Mouse (Mus musculus) neural tube, embryonic 10.5 days (tissue): Measurements from ENCODE around the gene Cd99l2.

ENCODE experiments used
- DNase-seq: peaks from one replicate; pipeline ENCODE4 v3.0.0-alpha.2; 2017; ENCODE audit warnings: low spot score; ENCODE audit errors: extremely low spot score

The Cd99l2 gene

DNA sequence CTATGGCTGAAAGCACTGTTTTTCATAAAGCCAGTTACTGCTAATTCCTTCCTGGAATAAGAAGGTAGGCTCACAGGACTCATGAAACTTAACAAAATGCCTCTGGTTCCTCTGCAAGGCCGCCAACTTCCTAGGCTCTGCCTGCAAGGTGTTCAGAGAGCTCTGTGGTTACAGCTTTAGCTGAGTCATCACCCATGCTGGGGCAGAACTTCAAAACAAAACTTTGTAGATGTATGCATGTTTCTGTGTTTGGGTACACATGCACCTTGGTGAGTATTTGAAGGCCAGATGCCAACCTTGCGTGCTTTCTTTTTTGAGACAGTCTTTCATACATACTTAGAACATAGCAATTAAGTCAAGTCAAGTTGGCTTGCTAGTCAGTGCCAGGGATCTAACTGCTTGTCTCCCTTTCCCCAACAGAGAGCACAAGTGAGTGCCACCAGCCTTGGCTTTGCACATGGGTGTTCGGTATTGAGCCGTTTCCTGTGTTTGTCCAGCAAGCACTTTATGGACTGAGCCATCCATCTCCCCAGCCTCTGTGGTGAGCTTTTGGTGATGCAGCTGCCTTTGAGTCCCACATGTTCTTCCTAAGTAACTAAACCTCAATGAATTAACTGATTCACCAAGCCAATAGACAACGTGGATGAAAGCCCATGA is 23.9 kb downstream of the Cd99l2 start:
- DNase-seq, result no peak

DNA sequence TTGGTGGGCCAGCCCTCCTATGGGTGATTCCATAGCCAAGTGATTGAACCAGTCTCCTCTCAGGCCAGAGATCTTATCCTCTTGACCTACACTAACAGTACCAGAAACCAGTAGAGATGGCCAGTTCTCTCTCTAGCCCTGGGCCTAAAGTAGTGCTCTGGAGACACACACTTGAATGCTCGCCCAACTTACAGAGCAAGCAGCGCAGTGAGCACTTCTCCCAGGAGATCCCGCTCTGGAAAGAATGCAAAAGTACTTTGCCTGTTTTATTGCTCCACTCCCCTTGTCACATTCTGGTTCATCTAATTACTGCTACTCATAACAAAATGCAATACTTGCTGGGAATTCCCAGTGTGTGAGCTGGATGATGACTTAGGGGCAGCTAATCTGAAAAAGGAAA is 25.2 kb downstream of the Cd99l2 start:
- DNase-seq, result no peak

DNA sequence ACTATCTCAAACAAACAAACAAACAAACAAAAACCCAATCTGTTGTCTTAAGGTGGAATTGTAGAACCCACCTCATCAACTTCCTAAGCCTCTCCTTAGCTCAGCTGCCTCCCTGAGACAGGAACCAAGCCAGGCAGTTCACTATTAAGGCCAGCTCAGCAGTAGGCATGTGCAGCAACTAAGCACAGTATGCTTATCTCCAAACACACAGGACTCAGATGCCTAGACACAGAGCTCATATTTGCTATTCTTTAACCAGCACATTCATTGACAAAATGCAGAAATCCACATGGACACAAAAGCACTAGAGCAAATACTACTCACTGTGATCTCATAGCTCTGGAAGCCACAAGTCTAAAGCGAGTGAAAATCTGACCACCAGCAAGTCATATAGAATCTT is 27.2 kb downstream of the Cd99l2 start:
- no peak for DNase-seq

DNA sequence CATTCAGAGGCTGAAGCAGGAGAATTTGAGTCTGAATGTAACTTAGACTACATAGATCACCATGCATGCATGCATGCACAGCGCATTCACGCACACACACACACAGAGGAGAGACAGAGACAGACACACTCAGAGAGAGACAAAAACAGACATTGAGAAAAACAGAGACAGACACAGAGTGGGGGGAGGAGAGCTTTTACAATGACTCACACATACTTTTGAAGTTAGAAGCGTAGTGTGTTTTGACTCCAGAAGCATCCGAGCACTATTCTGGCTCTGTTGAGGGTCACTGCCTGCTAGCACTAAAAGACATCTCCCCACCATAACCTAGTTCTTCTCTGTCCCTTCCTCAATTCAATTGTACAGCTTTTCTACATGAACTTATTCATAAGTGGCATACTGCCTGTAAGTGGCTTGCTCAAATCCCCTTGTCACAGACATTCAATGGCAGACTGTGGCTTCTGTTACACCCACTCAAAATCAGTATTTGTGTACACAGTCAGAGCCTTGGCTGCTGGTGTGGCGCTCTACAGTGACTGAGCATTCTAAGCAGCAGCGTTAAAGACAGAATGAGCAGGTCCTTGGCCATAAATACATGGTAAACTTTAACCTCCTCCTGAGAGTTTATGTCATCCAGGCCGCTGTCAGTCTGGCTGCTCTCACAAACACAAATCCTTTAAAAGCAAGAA is 28.4 kb downstream of the Cd99l2 start:
- DNase-seq, result no peak

DNA sequence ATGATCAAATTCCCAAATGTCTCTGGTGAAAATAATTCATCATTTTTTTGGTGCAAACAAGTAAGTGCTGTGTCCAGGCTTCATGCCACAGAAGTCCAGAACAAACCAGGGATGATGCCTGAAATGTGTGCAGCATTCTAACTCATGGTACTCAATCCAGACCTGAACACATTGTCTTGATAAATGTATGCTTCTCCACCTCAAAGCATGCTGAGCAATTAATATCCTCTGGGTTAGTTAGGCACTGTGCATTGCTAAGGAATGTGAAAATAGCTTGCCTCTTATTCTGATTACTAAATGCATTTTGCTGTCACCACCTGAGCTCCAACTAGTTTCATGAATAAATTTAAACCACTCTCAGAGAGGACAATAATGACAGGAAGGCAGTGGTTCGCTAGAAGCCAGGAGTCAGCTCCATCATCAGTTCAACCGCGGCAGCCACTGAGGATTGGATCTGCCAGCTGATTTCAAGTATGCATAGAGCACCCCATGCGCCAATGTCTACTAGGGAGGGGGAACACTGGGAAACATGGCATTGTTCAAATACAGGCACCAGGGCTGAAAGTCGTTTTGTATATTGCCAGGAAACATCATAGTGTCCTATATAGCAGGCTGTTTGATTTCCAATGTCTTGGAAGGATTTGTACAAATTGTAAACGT is 36.4 kb downstream of the Cd99l2 start:
- DNase-seq, result no peak

DNA sequence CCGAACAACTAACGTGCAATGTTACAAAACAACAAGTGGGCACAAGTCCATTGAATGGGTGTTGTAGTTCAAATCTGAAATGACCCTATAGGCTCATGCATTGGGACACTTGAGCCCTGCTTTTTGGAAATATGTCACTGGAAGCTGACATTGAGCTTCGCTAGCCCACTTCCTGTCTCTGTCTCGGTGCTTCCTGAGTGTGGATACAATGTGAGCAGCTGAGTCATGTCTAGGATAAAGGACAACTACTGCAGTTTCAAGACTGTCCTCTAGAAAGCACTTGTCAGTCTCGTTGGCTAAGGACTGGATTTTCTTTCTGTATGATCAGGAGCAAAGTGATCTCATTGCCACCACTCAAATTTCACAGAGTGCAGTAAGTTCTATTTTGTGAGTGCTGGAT is 49.7 kb downstream of the Cd99l2 start:
- DNase-seq, result no peak

DNA sequence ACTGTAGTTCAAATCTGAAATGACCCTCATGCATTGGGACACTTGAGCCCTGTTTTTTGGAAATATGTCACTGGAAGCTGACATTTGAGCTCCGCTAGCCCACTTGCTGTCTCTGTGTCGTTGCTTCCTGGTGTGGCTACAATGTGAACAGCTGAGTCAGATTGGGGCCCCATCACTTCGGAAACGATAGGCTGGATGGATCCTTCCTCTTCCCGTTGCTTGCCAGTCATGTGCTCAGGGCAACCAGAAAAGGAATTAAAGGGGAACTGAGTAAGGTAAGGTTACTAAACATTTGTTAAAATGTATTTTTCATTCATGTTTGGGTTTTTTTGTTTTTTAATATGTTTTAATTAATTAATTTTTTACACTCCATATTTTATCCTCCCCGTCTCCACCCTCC is 53.2 kb downstream of the Cd99l2 start:
- no peak for DNase-seq

DNA sequence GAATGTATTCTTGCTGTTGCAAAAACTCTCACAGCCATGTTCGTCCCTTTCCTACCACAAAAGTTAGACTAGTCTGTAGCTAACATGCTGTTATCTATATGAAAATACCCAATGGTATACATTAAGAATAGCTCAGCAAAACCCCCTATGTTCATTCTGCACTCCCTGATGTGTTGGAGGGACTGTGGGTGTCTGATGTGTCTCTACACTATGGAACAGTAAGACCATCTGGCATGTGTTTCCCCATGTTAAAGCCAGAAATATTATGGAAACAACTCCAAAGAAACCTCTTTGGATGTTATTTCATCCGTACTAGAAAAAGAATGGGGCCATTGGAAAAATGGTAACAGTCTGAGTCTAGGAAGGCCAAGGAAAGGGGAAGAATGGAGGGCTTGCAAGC is 57.1 kb downstream of the Cd99l2 start:
- DNase-seq, result no peak

DNA sequence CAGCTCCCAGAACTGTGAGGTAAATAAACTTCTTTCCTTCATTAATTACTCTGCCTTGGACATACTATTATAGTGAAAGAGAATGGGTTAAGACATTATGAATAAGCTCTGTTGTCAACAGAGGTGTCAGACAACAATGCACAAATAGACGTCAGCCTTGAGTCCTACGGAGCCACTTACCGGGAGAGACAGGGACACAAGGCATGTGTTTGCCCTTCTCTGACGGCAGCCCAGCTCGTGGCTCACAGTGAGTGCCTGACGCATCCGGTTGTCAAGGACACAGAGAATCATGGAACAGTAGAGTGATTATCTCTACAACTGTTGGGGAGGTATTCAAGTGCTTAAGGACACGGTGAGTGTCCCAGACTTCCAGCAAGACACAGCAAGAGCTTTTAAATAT is 57.8 kb downstream of the Cd99l2 start:
- no peak for DNase-seq

DNA sequence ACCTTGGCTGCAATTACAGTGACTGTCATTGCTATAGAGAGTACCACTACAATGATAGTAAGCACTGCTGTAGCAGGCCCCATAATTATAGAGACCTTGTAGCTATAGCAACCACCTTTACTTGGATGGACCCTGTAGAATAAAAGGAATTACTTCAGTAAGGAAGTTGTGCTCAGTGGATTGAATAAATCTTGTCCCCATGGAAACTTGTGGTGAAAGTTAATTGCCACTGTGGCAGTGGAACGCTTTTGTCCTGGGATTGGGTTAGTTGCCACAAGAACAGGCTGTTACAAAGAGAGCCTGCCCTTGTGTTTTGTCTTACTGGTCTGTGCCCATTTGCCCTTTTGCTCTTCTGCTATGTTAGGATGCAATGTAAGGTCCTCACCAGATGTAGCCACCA is 58.2 kb downstream of the Cd99l2 start:
- no peak for DNase-seq

DNA sequence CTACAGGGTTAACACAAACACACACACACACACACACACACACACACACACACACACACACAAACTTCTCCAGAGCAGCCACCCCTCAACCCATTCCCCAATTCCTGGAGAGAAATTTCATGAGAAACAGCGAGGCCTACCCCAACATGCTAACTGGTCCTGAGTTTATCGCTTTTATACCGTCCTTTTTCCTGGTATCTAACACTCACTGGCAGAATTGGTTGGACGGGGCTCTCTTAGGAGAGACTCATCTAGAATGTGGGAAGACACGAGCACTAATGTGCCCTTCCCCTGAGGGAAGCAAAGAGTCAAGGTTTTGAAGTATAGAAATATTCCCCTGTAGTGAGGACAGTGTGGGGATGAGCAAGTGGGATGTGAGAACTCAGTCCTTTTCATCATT is 61.7 kb downstream of the Cd99l2 start:
- DNase-seq, result no peak

DNA sequence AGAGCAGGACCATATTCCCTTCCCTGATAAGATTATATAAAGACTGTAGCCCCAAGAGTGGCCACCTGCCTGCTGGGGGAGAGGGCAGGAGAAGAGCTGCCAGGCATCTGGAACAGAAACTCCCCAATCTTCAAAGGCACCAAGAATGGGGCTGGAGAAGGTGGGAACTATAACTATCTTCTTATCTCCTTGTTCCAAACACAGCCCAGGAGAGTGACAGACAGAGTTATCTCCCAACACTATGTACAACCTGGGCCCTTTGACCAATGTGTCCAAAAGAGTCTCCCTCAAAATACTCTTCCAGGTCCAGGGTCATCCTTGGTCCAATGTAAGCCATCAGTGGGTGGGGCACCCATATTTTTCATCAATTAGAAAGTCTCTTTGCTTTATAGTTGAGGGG is 65.2 kb downstream of the Cd99l2 start:
- no peak for DNase-seq

DNA sequence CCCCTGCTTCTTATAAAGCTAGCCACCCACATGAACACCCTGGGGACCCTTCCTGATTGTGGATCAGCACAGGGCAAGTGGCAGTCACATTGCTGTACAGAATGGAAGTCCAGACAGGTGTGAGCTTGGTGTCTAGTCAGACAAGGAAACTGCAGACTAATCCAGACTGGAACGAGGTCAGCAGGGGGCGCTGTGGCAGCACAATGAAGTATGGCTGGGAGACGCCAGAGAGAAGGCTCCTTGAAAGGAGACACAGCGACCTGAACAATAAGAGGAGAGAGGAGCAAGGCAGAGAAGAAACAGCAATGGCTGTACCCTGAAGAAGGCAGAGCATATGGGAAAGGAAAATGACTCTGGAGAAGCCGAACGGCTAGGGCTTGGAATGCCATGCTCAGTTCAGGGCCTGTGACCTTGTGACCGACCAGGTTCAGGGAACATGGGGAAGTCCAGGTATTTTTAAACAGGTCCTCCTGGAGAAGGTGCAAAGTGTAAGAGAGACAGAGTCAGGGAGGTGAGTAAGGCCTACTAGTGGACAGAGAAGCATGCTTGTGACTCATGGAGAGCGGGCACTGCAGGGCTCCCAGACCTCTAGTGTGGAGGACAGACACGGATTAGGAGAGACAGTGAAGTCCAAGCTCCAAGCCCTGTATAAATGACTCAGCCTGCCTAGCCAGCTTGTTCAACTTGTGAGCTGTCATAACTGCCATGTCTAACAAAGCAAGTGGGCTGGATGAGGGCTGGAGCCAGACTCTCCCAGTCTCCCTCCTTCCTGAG is 66.7 kb downstream of the Cd99l2 start:
- DNase-seq, result peak; percentile 72

DNA sequence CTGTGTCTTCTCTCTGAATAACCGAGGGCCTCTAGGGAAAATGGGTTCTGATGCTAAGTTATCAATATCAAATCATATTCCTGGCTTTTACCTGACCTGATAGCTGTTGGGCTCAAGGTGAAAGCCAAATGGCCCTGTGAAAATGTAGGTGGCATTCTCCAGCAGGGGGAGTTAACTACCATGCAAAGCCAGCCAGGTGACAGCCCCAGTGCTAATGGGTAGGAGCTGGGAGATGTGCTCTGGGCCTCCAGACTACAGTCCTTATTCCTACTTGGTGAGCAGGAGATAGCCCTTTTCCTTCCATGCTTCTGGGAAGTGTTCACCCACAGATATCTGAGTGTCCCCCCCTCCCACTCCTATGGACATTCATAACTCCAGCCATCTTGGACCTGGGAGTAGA is 67.8 kb downstream of the Cd99l2 start:
- DNase-seq, result no peak

DNA sequence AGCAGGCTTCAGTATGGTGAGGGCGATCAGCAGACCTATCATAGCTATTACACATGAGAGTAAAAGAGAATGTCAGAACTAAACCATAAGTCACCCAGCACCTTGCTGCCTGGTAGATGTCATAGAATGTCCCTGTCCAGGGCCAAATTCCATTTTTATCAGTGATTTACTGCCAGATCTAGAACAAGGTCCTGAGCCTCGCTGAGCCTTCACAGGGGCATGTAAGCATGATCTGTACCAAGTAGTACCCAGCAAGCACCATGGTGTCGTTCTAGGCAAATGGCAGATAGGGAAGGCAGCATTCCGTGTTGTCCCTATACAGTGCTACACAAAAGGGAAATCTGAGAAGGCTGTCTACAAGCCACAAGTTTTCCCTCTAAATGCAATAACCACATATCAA is 79.0 kb downstream of the Cd99l2 start:
- DNase-seq, result no peak

DNA sequence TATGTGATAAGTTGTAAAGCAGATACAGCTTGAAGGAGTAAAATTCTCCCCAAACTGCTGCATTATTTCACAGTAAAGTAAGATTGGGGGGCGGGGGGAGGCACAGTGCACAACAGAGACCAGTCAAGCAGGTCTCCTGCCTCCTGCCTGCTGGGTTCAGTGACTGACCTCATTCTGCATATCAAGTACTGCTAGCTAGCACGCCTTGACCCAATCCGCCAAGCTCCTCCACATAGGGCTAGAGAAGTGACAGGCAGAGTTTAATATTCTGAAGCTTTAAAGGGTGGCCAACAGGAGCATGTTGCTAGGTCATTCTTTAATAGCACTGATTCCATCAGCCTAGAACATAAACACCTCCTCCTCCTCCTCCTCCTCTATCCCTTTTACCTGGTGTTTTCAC is 79.9 kb downstream of the Cd99l2 start:
- DNase-seq, result no peak

DNA sequence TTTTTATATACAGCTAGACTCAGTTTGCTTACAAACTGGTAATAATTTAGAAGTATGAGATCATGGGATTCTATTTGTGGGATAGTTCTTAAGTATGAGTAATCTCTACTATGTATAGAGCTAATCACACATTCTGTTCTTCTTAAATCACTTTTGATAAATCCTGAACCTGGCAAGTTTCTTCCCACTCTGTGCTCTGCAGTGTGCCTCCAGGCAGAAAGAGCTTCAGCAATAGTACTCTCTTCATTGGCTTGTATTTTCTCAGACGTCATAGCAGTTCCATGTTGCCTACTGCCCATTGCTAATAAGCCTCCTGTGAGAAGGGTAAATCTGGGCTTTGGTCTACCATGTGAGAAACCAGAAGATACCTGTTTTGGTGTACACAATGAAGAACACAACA is 84.3 kb downstream of the Cd99l2 start:
- DNase-seq, result no peak

DNA sequence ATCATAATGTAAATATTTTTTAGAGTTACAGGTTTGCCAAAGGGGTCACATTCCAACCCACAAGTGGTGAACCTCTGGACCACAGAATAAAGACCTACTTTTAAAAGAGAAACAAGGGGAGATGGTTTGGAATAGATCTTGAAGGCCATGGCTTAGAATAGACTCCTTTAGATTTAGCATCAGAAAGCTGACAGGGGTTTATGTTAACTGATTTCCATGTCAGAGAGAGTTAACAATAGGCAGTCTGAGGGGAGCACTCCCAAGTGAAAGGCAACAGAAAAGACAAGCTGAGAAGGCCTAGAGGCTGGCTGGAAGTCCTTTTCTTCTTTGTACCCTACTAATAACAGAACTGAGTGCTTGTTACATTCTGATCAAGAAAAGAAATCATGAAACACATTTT is 86.4 kb downstream of the Cd99l2 start:
- DNase-seq, result no peak

DNA sequence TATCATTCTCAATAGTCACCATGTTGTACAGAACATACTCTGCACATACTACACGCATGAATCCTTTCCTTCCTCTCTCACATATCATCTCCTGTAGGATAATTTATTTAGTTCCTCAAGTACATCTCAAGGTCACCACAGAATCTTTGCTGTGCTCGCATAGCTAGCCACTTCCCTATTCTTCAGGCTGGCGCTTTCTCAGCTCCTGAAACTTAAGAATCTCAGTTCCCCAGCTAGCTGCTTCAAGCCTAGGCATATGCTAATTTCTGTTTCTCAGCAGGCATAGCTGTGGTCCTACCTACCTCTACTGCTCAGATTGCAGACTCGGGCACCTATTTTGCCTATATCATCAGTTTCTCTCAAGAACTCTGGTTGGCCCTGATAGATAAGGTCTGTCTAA is 96.3 kb downstream of the Cd99l2 start:
- no peak for DNase-seq

DNA sequence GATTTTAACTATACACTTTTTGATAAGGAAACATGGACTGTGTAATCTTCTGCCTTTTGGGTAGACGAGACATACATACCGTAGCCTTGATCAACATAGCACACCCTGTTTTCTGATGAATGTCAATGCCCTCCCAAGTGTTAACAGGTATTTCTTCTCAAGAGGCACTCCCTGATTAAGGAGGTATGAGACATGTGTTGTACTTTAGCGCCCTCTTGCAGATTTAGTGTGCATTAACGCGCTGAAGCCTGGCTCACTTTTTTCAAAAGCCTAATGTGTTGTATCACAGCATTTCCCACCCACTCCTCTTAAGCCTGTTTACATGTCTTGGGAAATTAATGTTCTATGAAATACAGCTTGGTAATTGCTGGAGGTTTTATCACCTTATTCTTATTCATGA is 111.1 kb downstream of the Cd99l2 start:
- peak; percentile 12 for DNase-seq

DNA sequence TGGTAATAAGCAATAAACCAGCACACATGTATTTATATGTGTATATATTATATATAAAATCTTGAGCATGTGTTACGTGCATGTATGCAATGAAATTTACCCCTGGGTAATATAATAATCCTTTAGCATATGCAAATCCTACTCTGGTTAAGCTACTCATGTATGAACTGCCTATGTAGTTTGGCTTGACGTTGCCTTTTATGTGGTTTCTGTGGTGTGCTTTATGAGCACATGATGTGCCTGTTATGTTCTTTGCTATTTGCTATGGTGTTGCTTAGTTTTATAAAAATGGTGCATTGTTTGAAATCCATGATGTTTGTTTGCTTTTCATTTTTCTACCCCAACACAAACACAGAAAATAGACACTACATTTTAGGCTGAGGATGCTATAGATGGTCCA is 114.2 kb downstream of the Cd99l2 start:
- no peak for DNase-seq

DNA sequence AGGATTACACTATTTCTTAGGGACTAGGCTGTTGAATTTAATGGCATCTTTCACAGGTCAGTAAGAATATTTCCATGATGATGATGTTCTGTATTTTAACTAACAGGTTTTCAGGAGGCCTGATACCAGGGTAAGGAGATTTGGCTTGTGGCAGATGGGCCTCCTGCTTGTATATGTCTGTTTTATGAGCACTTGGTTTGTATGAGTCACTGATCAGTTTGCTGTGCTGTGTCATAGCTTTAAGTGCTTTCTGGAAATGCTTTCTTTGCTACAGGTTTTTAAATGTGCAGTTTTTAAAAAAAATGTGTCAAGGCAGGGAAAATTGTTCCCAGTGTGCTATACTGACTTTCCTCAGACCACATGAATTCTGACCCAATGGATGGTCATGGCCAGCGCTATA is 115.9 kb downstream of the Cd99l2 start:
- DNase-seq, result no peak
